In genomic region chr17:52602781-52603170, GRCm38 (mm10) we compare ENCODE assay signal across 11 mouse cellular contexts. TPM values are rescaled to one million over a fixed set of nuclear protein-coding genes. Genes with fewer than 3 reads are reported as not detected.
A peak's percentile ranks its signal among the peaks of the same experiment; 100 is the strongest.
DNase-seq lines count a peak whose midpoint lies in the region; ATAC-seq and TF ChIP-seq lines count a peak whose summit lies in the region.
"Had no signal": no experiment of that assay in that cellular context is flagged by ENCODE, and none has a peak within 500 bp of the region (broad histone marks: within the 10 kb centered on the region; RNA-seq: fewer than 3 reads in every experiment).

No protein-coding gene starts in this region.

- H3K27me3 ChIP-seq in E14TG2a.4 (ENCODE audit: insufficient read depth, low read length), result peaks cover 10% of the 10 kb centered on the region
- H3K27me3 ChIP-seq in forebrain, postnatal 0 days (ENCODE audit: insufficient read depth, low read length), result no peaks in the 10 kb centered on the region
- H3K27me3 ChIP-seq in midbrain, embryonic 15.5 days (replicated peaks), result no peaks in the 10 kb centered on the region

- no peak for TF ChIP-seq CTCF in E14TG2a.4 (conservative IDR thresholded peaks at IDR 0.05; ENCODE audit: low read length)
- TF ChIP-seq CTCF in forebrain, postnatal 0 days (IDR thresholded peaks at IDR 0.05; ENCODE audit: low read depth), result no peak

- ATAC-seq in forebrain, postnatal 0 days, result no peak
- ATAC-seq in midbrain, embryonic 15.5 days (replicated peaks), result no peak

- DNase-seq in embryo, embryonic 10.5 days (ENCODE audit: low spot score), result peak; percentile 3
- DNase-seq in embryo, embryonic 11 days, result no peak
- no peak for DNase-seq in forebrain, postnatal 0 days
- DNase-seq in T-cell, adult 2 months (ENCODE audit: low spot score), result no peak
- no peak for DNase-seq in right cerebral cortex, postnatal 36 days (ENCODE audit: low spot score in 2 of 2)
- DNase-seq in thymus, postnatal 25 days, result no peak
- DNase-seq: cerebellum, adult 18-20 months had no signal

- peak overlapping the region; percentile 86 for H3K4me3 ChIP-seq in E14TG2a.4 (replicated peaks; ENCODE audit: low read length)
- H3K4me3 ChIP-seq in forebrain, postnatal 0 days (ENCODE audit: low read depth, low read length), result peak overlapping the region; percentile 67
- peak overlapping the region; percentile 92 for H3K4me3 ChIP-seq in midbrain, embryonic 15.5 days

- H3K27ac ChIP-seq in forebrain, postnatal 0 days (ENCODE audit: low read depth, low read length), result peak overlapping the region; percentile 86
- peak overlapping the region; percentile 97 for H3K27ac ChIP-seq in midbrain, embryonic 15.5 days
- H3K27ac ChIP-seq: liver, embryonic 14.5 days had no signal

- H3K9ac ChIP-seq in forebrain, postnatal 0 days, result peak overlapping the region; percentile 92
- H3K9ac ChIP-seq in midbrain, embryonic 15.5 days, result peak overlapping the region; percentile 95
- H3K9ac ChIP-seq: liver, embryonic 14.5 days had no signal

- peaks cover 39% of the 10 kb centered on the region for H3K4me1 ChIP-seq in E14TG2a.4 (replicated peaks; ENCODE audit: low read depth, low read length)
- H3K4me1 ChIP-seq in forebrain, postnatal 0 days (ENCODE audit: insufficient read depth), result no peaks in the 10 kb centered on the region
- H3K4me1 ChIP-seq in midbrain, embryonic 15.5 days, result peaks cover 22% of the 10 kb centered on the region

- 1% methylated on average over 14 of the region's 14 CpGs for WGBS in forebrain, postnatal 0 days
- 1% methylated on average over 14 of the region's 14 CpGs for WGBS in midbrain, embryonic 15.5 days

- H3K36me3 ChIP-seq in E14TG2a.4 (ENCODE audit: insufficient read depth, low read length), result no peaks in the 10 kb centered on the region
- no peaks in the 10 kb centered on the region for H3K36me3 ChIP-seq in forebrain, postnatal 0 days (ENCODE audit: insufficient read depth)
- H3K36me3 ChIP-seq in midbrain, embryonic 15.5 days (replicated peaks), result no peaks in the 10 kb centered on the region

- H3K9me3 ChIP-seq in E14TG2a.4 (ENCODE audit: low read length), result no peaks in the 10 kb centered on the region
- no peaks in the 10 kb centered on the region for H3K9me3 ChIP-seq in forebrain, postnatal 0 days (ENCODE audit: low read length)
- H3K9me3 ChIP-seq in midbrain, embryonic 15.5 days, result no peaks in the 10 kb centered on the region

- H3K4me2 ChIP-seq in forebrain, postnatal 0 days (ENCODE audit: low read depth), result peak overlapping the region; percentile 93
- peak overlapping the region; percentile 96 for H3K4me2 ChIP-seq in midbrain, embryonic 15.5 days

RNA-seq across cellular contexts. Expression of gene Kcnh8, which starts 0.3 kb away (rescaled TPM):
- total RNA-seq in forebrain, postnatal 0 days (2014; rRNA removed), result 4.9 and 6.0 TPM in 2 replicates
- 1.2 and 2.0 TPM in 2 replicates for polyA plus RNA-seq in forebrain, postnatal 0 days (2015; fragmentation: Nextera tagmentation; extraction: Ambion mirVana)
- polyA plus RNA-seq in midbrain, embryonic 15.5 days (2015; fragmentation: Nextera tagmentation; extraction: Ambion mirVana), result 4.7 and 5.5 TPM in 2 replicates
- total RNA-seq: neutrophil, adult 5-6 weeks had no signal
- polyA plus RNA-seq: liver, embryonic 14.5 days had no signal
